ENCODE assay signal across 15 mouse cellular contexts in the genomic region with DNA sequence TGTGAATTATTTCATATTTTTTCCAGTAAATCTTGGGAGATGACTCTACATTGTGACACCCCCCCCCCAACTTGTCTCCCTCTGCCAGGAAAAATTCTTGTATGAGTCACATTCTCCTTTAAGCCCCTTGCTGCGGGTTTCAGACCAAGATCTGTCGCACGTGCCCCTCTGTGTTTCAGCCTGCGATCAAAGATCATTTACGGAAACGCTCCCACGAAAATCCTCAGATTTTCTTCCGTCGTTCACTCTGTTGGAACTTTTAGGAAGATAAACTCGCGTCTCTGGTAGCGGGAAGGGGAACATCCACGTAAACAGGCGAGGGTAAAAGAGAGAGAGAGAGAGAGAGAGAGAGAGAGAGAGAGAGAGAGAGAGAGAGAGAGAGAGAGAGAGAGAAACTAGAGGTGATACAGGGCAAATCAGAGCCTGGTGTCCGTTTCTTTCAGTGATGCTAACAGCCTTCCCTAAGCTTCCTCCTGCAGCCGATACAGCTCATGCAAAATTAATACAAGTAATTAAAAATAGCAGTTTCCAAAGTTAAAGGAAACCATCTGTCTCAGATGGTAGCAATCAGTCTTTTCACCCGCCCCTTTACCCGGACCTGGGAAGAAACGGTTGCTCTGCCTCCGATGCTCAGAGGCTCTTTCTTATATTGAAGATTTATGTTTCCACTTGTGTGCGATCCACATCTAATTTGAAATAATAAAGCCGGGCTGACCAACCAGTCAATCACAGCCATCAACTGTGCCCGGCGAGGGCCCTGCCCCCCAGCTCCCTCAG. TPM values are rescaled to one million over a fixed set of nuclear protein-coding genes. Genes with fewer than 3 reads are reported as not detected.
DNase-seq lines count a peak whose midpoint lies in the region; ATAC-seq and TF ChIP-seq lines count a peak whose summit lies in the region.
"Had no signal": no experiment of that assay in that cellular context is flagged by ENCODE, and none has a peak within 500 bp of the region (broad histone marks: within the 10 kb centered on the region; RNA-seq: fewer than 3 reads in every experiment).

No protein-coding gene starts in this region.

- TF ChIP-seq POLR2A in cortical plate, adult 2 months (IDR thresholded peaks at IDR 0.05; ENCODE audit: extremely low read depth, insufficient read depth, low read length), result no peak

- H3K4me1 ChIP-seq in cortical plate, adult 2 months (ENCODE audit: control insufficient read depth, insufficient read depth, low read length), result no peaks in the 10 kb centered on the region
- peaks cover 26% of the 10 kb centered on the region for H3K4me1 ChIP-seq in forebrain, embryonic 10.5 days
- H3K4me1 ChIP-seq in hindbrain, embryonic 14.5 days (replicated peaks; ENCODE audit: control insufficient read depth, insufficient read depth, low read length), result peaks cover 20% of the 10 kb centered on the region; the same call in 1 of the 2 replicates
- peaks cover 20% of the 10 kb centered on the region for H3K4me1 ChIP-seq in midbrain, embryonic 15.5 days
- peaks cover under 1% of the 10 kb centered on the region; the same call in 1 of the 2 replicates for H3K4me1 ChIP-seq in liver, embryonic 12.5 days

- TF ChIP-seq CTCF in cortical plate, adult 2 months (IDR thresholded peaks at IDR 0.05; ENCODE audit: extremely low read depth, insufficient read depth, low read length), result no peak

- no peak for DNase-seq in forebrain, embryonic 10.5 days (ENCODE audit: extremely low spot score, low spot score)
- peak; percentile 50 for DNase-seq in hindbrain, embryonic 14.5 days (ENCODE audit: low spot score)
- DNase-seq in spleen, adult 12 weeks (ENCODE audit: low spot score), result no peak
- DNase-seq in cerebellum, adult 9-10 months, result no peak
- DNase-seq: adrenal gland, adult 2 months; liver, embryonic 13.5 days; lung, postnatal 36 days; right cerebral cortex, postnatal 14 days had no signal

- no peak overlapping the region for H3K27ac ChIP-seq in cortical plate, adult 2 months (ENCODE audit: insufficient read depth, low read length)
- 0 out of 2 replicates have a peak overlapping the region, but pooled peaks have one; percentile 40 for H3K27ac ChIP-seq in forebrain, embryonic 10.5 days
- peak overlapping the region; percentile 80 for H3K27ac ChIP-seq in hindbrain, embryonic 14.5 days
- H3K27ac ChIP-seq in midbrain, embryonic 15.5 days, result peak overlapping the region; percentile 78
- H3K27ac ChIP-seq in liver, embryonic 12.5 days, result no peak overlapping the region
- H3K27ac ChIP-seq: liver, embryonic 13.5 days had no signal

- H3K9me3 ChIP-seq in forebrain, embryonic 10.5 days, result no peaks in the 10 kb centered on the region
- no peaks in the 10 kb centered on the region for H3K9me3 ChIP-seq in hindbrain, embryonic 14.5 days (ENCODE audit: control insufficient read depth, low read length)
- no peaks in the 10 kb centered on the region for H3K9me3 ChIP-seq in midbrain, embryonic 15.5 days
- no peaks in the 10 kb centered on the region for H3K9me3 ChIP-seq in liver, embryonic 12.5 days (replicated peaks)
- H3K9me3 ChIP-seq: liver, embryonic 13.5 days had no signal

- WGBS in forebrain, embryonic 10.5 days, result under 1% methylated on average over 24 of the region's 24 CpGs
- under 1% methylated on average over 24 of the region's 24 CpGs for WGBS in hindbrain, embryonic 14.5 days
- under 1% methylated on average over 24 of the region's 24 CpGs for WGBS in midbrain, embryonic 15.5 days
- WGBS in liver, embryonic 12.5 days (ENCODE audit: insufficient replicate concordance), result 11% methylated on average over 24 of the region's 24 CpGs

- H3K27me3 ChIP-seq in forebrain, embryonic 10.5 days (ENCODE audit: poor library complexity, severe bottlenecking), result peaks cover 37% of the 10 kb centered on the region
- no peaks in the 10 kb centered on the region for H3K27me3 ChIP-seq in hindbrain, embryonic 14.5 days (ENCODE audit: control insufficient read depth, insufficient read depth, low read length)
- no peaks in the 10 kb centered on the region for H3K27me3 ChIP-seq in midbrain, embryonic 15.5 days (replicated peaks)
- H3K27me3 ChIP-seq in liver, embryonic 12.5 days (replicated peaks), result peaks cover 31% of the 10 kb centered on the region

- peak overlapping the region; percentile 50 for H3K4me3 ChIP-seq in cortical plate, adult 2 months (ENCODE audit: insufficient read depth, low read length)
- H3K4me3 ChIP-seq in forebrain, embryonic 10.5 days, result peak overlapping the region; percentile 46
- H3K4me3 ChIP-seq in hindbrain, embryonic 14.5 days (replicated peaks; ENCODE audit: low read length), result peak overlapping the region; percentile 36
- H3K4me3 ChIP-seq in midbrain, embryonic 15.5 days, result peak overlapping the region; percentile 46
- H3K4me3 ChIP-seq in liver, embryonic 12.5 days, result no peak overlapping the region
- H3K4me3 ChIP-seq: liver, embryonic 13.5 days; myocyte had no signal

- no peaks in the 10 kb centered on the region for H3K36me3 ChIP-seq in forebrain, embryonic 10.5 days (replicated peaks)
- H3K36me3 ChIP-seq in hindbrain, embryonic 14.5 days (replicated peaks; ENCODE audit: control insufficient read depth, insufficient read depth), result no peaks in the 10 kb centered on the region
- no peaks in the 10 kb centered on the region for H3K36me3 ChIP-seq in midbrain, embryonic 15.5 days (replicated peaks)
- H3K36me3 ChIP-seq in liver, embryonic 12.5 days, result no peaks in the 10 kb centered on the region
- H3K36me3 ChIP-seq: liver, embryonic 13.5 days had no signal

- H3K4me2 ChIP-seq in hindbrain, embryonic 14.5 days (replicated peaks), result peak overlapping the region; percentile 69
- H3K4me2 ChIP-seq in midbrain, embryonic 15.5 days, result peak overlapping the region; percentile 82
- no peak overlapping the region for H3K4me2 ChIP-seq in liver, embryonic 12.5 days
- H3K4me2 ChIP-seq: liver, embryonic 13.5 days had no signal

- peak overlapping the region; percentile 63 for H3K9ac ChIP-seq in hindbrain, embryonic 14.5 days
- H3K9ac ChIP-seq in midbrain, embryonic 15.5 days, result peak overlapping the region; percentile 46
- no peak overlapping the region for H3K9ac ChIP-seq in liver, embryonic 12.5 days
- H3K9ac ChIP-seq: liver, embryonic 13.5 days had no signal

- ATAC-seq in hindbrain, embryonic 14.5 days (ENCODE audit: low FRiP score), result no peak
- ATAC-seq in midbrain, embryonic 15.5 days (replicated peaks), result no peak
- no peak for ATAC-seq in liver, embryonic 12.5 days
- ATAC-seq in granulocyte monocyte progenitor cell, adult 5-6 weeks (replicated peaks; ENCODE audit: poor library complexity, severe bottlenecking), result no peak
- ATAC-seq: Patski had no signal

RNA-seq across cellular contexts. Expression of gene Elavl2, which starts 20.1 kb away (rescaled TPM):
- polyA plus RNA-seq in cortical plate, adult 2 months (2012; rRNA removed), result 38.6 and 41.1 TPM in 2 replicates
- 29.5 and 32.5 TPM in 2 replicates for polyA plus RNA-seq in forebrain, embryonic 10.5 days (2016; fragmentation: Nextera tagmentation; extraction: Ambion mirVana)
- polyA plus RNA-seq in hindbrain, embryonic 14.5 days (2014; fragmentation: Nextera tagmentation; extraction: Ambion mirVana), result 172 and 195 TPM in 2 replicates
- 132 and 142 TPM in 2 replicates for polyA plus RNA-seq in midbrain, embryonic 15.5 days (2015; fragmentation: Nextera tagmentation; extraction: Ambion mirVana)
- polyA plus RNA-seq in liver, embryonic 12.5 days (2016; fragmentation: Nextera tagmentation; extraction: Ambion mirVana), result 0.33 and 0.69 TPM in 2 replicates
- total RNA-seq in granulocyte monocyte progenitor cell, adult 5-6 weeks (2014; fragmentation: Nextera tagmentation), result not detected in 2 replicates
- total RNA-seq in granulocyte monocyte progenitor cell, adult 5-6 weeks (2017), result not detected in 2 replicates
- total RNA-seq: hematopoietic stem cell, adult 5-6 weeks had no signal
- polyA plus RNA-seq: adrenal gland, adult 2 months; Patski had no signal

Comparison
In these comparisons a context has a peak if more than half of its experiments do, and no peak if none do; other contexts are left out.
1. H3K27ac ChIP-seq: peak in forebrain, embryonic 10.5 days (single experiment), hindbrain, embryonic 14.5 days (single experiment) and midbrain, embryonic 15.5 days (single experiment); none in cortical plate, adult 2 months (single experiment) and liver, embryonic 12.5 days (single experiment).
2. RNA of gene Elavl2, which starts 20.1 kb away (polyA plus RNA-seq): 172 to 195 TPM in hindbrain, embryonic 14.5 days, 132 to 142 TPM in midbrain, embryonic 15.5 days, 38.6 to 41.1 TPM in cortical plate, adult 2 months and 29.5 to 32.5 TPM in forebrain, embryonic 10.5 days; 0.33 to 0.69 TPM in liver, embryonic 12.5 days; every median in the first group is over 10 times any median in the second.